Mouse (Mus musculus) thymus, postnatal 0 days (tissue): ENCODE measurements around the gene Gm8660. TPM values are rescaled to one million over a fixed set of nuclear protein-coding genes. Genes with fewer than 3 reads are reported as not detected.
"Not testable (repeated sequence)": the region's sequence is repeated elsewhere in the genome, so short reads cannot be mapped to it uniquely, and the experiment has no call there.

Source experiments
- DNase-seq: peaks from one replicate; pipeline ENCODE4 v3.0.0-alpha.2; 2015; ENCODE audit warnings: low spot score
- polyA plus RNA-seq: library from polyadenylated mRNA; unstranded; fragments of >200 nt; fragmentation: Nextera tagmentation; extraction: Ambion mirVana; gene quantifications from 2 replicates; pipeline ENCODE4 v1.2.1, GENCODE M21; 2015

The Gm8660 gene
- polyA plus RNA-seq = not detected in 2 replicates

GRCm38 (mm10) chr7:22370939-22371338 is at the start of gene Gm8660:
Gm8660 (minus strand) TSS chr7:22371039.
- DNase-seq = not testable (repeated sequence)

- not testable (repeated sequence) for DNase-seq
Observed at GRCm38 (mm10) chr7:22413283-22413682, 42.4 kb upstream of the Gm8660 start, which contains the start of gene Vmn1r148. Vmn1r148 (plus strand) TSS chr7:22413583.

GRCm38 (mm10) chr7:22329617-22330016 is 41.2 kb downstream of the Gm8660 start, which contains the start of gene Gm4187:
Gm4187 (minus strand) TSS chr7:22329717.
- not testable (repeated sequence) for DNase-seq

Other genes with a start within 250 kb of the Gm8660 start
- not detected in 2 replicates for gene Gm10666, start 236.3 kb downstream of the Gm8660 start, polyA plus RNA-seq
- gene Vmn1r142, start 207.0 kb downstream of the Gm8660 start, polyA plus RNA-seq = not detected in 2 replicates
- gene Vmn1r143, start 181.7 kb downstream of the Gm8660 start, polyA plus RNA-seq = not detected in 2 replicates
- gene Gm8653, start 169.8 kb downstream of the Gm8660 start, polyA plus RNA-seq = not detected in 2 replicates
- not detected in 2 replicates for gene Gm8453, start 141.6 kb downstream of the Gm8660 start, polyA plus RNA-seq
- gene Gm4187, start 41.3 kb downstream of the Gm8660 start, polyA plus RNA-seq = not detected in 2 replicates
- not detected in 2 replicates for gene Vmn1r148, start 42.5 kb upstream of the Gm8660 start, polyA plus RNA-seq
- gene Vmn1r149, start 67.2 kb upstream of the Gm8660 start, polyA plus RNA-seq = not detected in 2 replicates
- gene Gm10665, start 93.0 kb upstream of the Gm8660 start, polyA plus RNA-seq = not detected in 2 replicates
- not detected in 2 replicates for gene Vmn1r151, start 128.6 kb upstream of the Gm8660 start, polyA plus RNA-seq
- not detected in 2 replicates for gene Vmn1r152, start 151.9 kb upstream of the Gm8660 start, polyA plus RNA-seq
- gene Gm8677, start 163.8 kb upstream of the Gm8660 start, polyA plus RNA-seq = not detected in 2 replicates
- gene Gm4201, start 194.3 kb upstream of the Gm8660 start, polyA plus RNA-seq = not detected in 2 replicates
- not detected in 2 replicates for gene Gm4565, start 217.1 kb upstream of the Gm8660 start, polyA plus RNA-seq